Comparison of ENCODE assay signal across 8 mouse cellular contexts in genomic region chr5:130173012-130173411, GRCm38 (mm10). TPM values are rescaled to one million over a fixed set of nuclear protein-coding genes. Genes with fewer than 3 reads are reported as not detected.
A peak's percentile ranks its signal among the peaks of the same experiment; 100 is the strongest.
DNase-seq lines count a peak whose midpoint lies in the region; ATAC-seq and TF ChIP-seq lines count a peak whose summit lies in the region.

No protein-coding gene starts in this region.

- peak overlapping the region; percentile 70 for H3K4me2 ChIP-seq in kidney, embryonic 15.5 days
- H3K4me2 ChIP-seq in embryonic facial prominence, embryonic 13.5 days, result peak overlapping the region; percentile 83
- H3K4me2 ChIP-seq in intestine, postnatal 0 days (replicated peaks; ENCODE audit: low read depth), result peak overlapping the region; percentile 72
- peak overlapping the region; percentile 76 for H3K4me2 ChIP-seq in midbrain, postnatal 0 days (ENCODE audit: low read depth, low read length, poor library complexity, severe bottlenecking)

- no peak for DNase-seq in kidney, postnatal 14 days
- no peak for DNase-seq in midbrain, postnatal 0 days (ENCODE audit: low spot score)
- no peak for DNase-seq in embryo, embryonic 9.5 days (ENCODE audit: extremely low spot score)
- DNase-seq in layer of hippocampus, adult 11-12 months (ENCODE audit: low spot score), result no peak
- no peak for DNase-seq in layer of hippocampus, adult 9-10 months (ENCODE audit: low spot score)

- no peak overlapping the region for H3K27ac ChIP-seq in kidney, embryonic 15.5 days
- H3K27ac ChIP-seq in embryonic facial prominence, embryonic 13.5 days, result no peak overlapping the region
- H3K27ac ChIP-seq in intestine, postnatal 0 days (ENCODE audit: low read depth, low read length), result no peak overlapping the region
- no peak overlapping the region for H3K27ac ChIP-seq in midbrain, postnatal 0 days (ENCODE audit: low read depth, low read length)

- no peak for TF ChIP-seq CTCF in intestine, postnatal 0 days (IDR thresholded peaks at IDR 0.05; ENCODE audit: low read depth)
- TF ChIP-seq CTCF in midbrain, postnatal 0 days (IDR thresholded peaks at IDR 0.05), result no peak

- peaks cover 33% of the 10 kb centered on the region for H3K4me1 ChIP-seq in kidney, embryonic 15.5 days
- H3K4me1 ChIP-seq in embryonic facial prominence, embryonic 13.5 days, result peaks cover 21% of the 10 kb centered on the region
- H3K4me1 ChIP-seq in intestine, postnatal 0 days (replicated peaks; ENCODE audit: control insufficient read depth, insufficient read depth, low read length), result peaks cover 7% of the 10 kb centered on the region; the same call in 1 of the 2 replicates
- H3K4me1 ChIP-seq in midbrain, postnatal 0 days (ENCODE audit: insufficient read depth, low read length), result peaks cover 14% of the 10 kb centered on the region

- peak overlapping the region; percentile 26; the same call in 1 of the 2 replicates for H3K9ac ChIP-seq in kidney, embryonic 15.5 days
- H3K9ac ChIP-seq in embryonic facial prominence, embryonic 13.5 days, result no peak overlapping the region
- no peak overlapping the region for H3K9ac ChIP-seq in intestine, postnatal 0 days (ENCODE audit: low read depth, low read length)
- H3K9ac ChIP-seq in midbrain, postnatal 0 days (replicated peaks; ENCODE audit: low read length, poor library complexity, severe bottlenecking), result no peak overlapping the region

- no peaks in the 10 kb centered on the region for H3K36me3 ChIP-seq in kidney, embryonic 15.5 days
- no peaks in the 10 kb centered on the region for H3K36me3 ChIP-seq in embryonic facial prominence, embryonic 13.5 days
- no peaks in the 10 kb centered on the region for H3K36me3 ChIP-seq in intestine, postnatal 0 days (ENCODE audit: control insufficient read depth, insufficient read depth)
- H3K36me3 ChIP-seq in midbrain, postnatal 0 days (ENCODE audit: insufficient read depth, low read length), result no peaks in the 10 kb centered on the region

- 89% methylated on average over 4 of the region's 4 CpGs for WGBS in kidney, embryonic 15.5 days
- WGBS in embryonic facial prominence, embryonic 13.5 days, result 93% methylated on average over 4 of the region's 4 CpGs
- WGBS in intestine, postnatal 0 days, result 73% methylated on average over 4 of the region's 4 CpGs
- 96% methylated on average over 4 of the region's 4 CpGs for WGBS in midbrain, postnatal 0 days

- H3K27me3 ChIP-seq in kidney, embryonic 15.5 days, result no peaks in the 10 kb centered on the region
- H3K27me3 ChIP-seq in embryonic facial prominence, embryonic 13.5 days, result no peaks in the 10 kb centered on the region
- H3K27me3 ChIP-seq in intestine, postnatal 0 days (replicated peaks; ENCODE audit: control insufficient read depth, insufficient read depth, low read length), result no peaks in the 10 kb centered on the region
- no peaks in the 10 kb centered on the region for H3K27me3 ChIP-seq in midbrain, postnatal 0 days (ENCODE audit: insufficient read depth, low read length)

- H3K9me3 ChIP-seq in kidney, embryonic 15.5 days (replicated peaks), result no peaks in the 10 kb centered on the region
- H3K9me3 ChIP-seq in embryonic facial prominence, embryonic 13.5 days, result no peaks in the 10 kb centered on the region
- no peaks in the 10 kb centered on the region for H3K9me3 ChIP-seq in intestine, postnatal 0 days (ENCODE audit: control insufficient read depth)
- H3K9me3 ChIP-seq in midbrain, postnatal 0 days (ENCODE audit: low read length), result no peaks in the 10 kb centered on the region

- ATAC-seq in kidney, embryonic 15.5 days (replicated peaks; ENCODE audit: low FRiP score), result no peak
- ATAC-seq in embryonic facial prominence, embryonic 13.5 days (ENCODE audit: insufficient number of reproducible peaks, insufficient read depth, low FRiP score, low TSS enrichment, low read depth), result no peak
- ATAC-seq in intestine, postnatal 0 days, result no peak
- ATAC-seq in midbrain, postnatal 0 days (ENCODE audit: low FRiP score), result no peak

- peak overlapping the region; percentile 86 for H3K4me3 ChIP-seq in kidney, embryonic 15.5 days (replicated peaks)
- peak overlapping the region; percentile 96 for H3K4me3 ChIP-seq in embryonic facial prominence, embryonic 13.5 days
- H3K4me3 ChIP-seq in intestine, postnatal 0 days (ENCODE audit: low read depth, low read length), result peak overlapping the region; percentile 72; the same call in 1 of the 2 replicates
- H3K4me3 ChIP-seq in midbrain, postnatal 0 days (ENCODE audit: low read depth, low read length), result peak overlapping the region; percentile 94

RNA-seq across cellular contexts. Expression of gene Rabgef1, which starts 1.4 kb away (rescaled TPM):
- 30.0 and 32.1 TPM in 2 replicates for polyA plus RNA-seq in kidney, embryonic 15.5 days (2015; fragmentation: Nextera tagmentation; extraction: Ambion mirVana)
- polyA plus RNA-seq in embryonic facial prominence, embryonic 13.5 days (2015; fragmentation: Nextera tagmentation; extraction: Ambion mirVana), result 25.8 and 28.0 TPM in 2 replicates
- polyA plus RNA-seq in intestine, postnatal 0 days (2015; fragmentation: Nextera tagmentation; extraction: Ambion mirVana), result 21.1 and 21.9 TPM in 2 replicates
- total RNA-seq in midbrain, postnatal 0 days (2014; rRNA removed), result 15.5 and 24.2 TPM in 2 replicates
- polyA plus RNA-seq in midbrain, postnatal 0 days (2015; fragmentation: Nextera tagmentation; extraction: Ambion mirVana), result 31.3 and 34.1 TPM in 2 replicates

RNA-seq across cellular contexts. Expression of gene Kctd7, which starts 28.4 kb away (rescaled TPM):
- polyA plus RNA-seq in kidney, embryonic 15.5 days (2015; fragmentation: Nextera tagmentation; extraction: Ambion mirVana), result 4.7 and 5.0 TPM in 2 replicates
- polyA plus RNA-seq in embryonic facial prominence, embryonic 13.5 days (2015; fragmentation: Nextera tagmentation; extraction: Ambion mirVana), result 6.1 and 7.2 TPM in 2 replicates
- 2.4 and 2.9 TPM in 2 replicates for polyA plus RNA-seq in intestine, postnatal 0 days (2015; fragmentation: Nextera tagmentation; extraction: Ambion mirVana)
- 19.5 and 22.3 TPM in 2 replicates for total RNA-seq in midbrain, postnatal 0 days (2014; rRNA removed)
- 12.2 and 14.3 TPM in 2 replicates for polyA plus RNA-seq in midbrain, postnatal 0 days (2015; fragmentation: Nextera tagmentation; extraction: Ambion mirVana)

RNA-seq across cellular contexts. Expression of gene Tmem248, which starts 43.9 kb away (rescaled TPM):
- polyA plus RNA-seq in kidney, embryonic 15.5 days (2015; fragmentation: Nextera tagmentation; extraction: Ambion mirVana), result 33.6 and 34.6 TPM in 2 replicates
- polyA plus RNA-seq in embryonic facial prominence, embryonic 13.5 days (2015; fragmentation: Nextera tagmentation; extraction: Ambion mirVana), result 31.8 and 33.3 TPM in 2 replicates
- 45.7 and 47.0 TPM in 2 replicates for polyA plus RNA-seq in intestine, postnatal 0 days (2015; fragmentation: Nextera tagmentation; extraction: Ambion mirVana)
- total RNA-seq in midbrain, postnatal 0 days (2014; rRNA removed), result 46.9 and 50.1 TPM in 2 replicates
- 28.6 and 31.6 TPM in 2 replicates for polyA plus RNA-seq in midbrain, postnatal 0 days (2015; fragmentation: Nextera tagmentation; extraction: Ambion mirVana)
